In genomic region chr16:55480304-55480703, GRCm38 (mm10) we compare ENCODE assay signal across 9 mouse cellular contexts.
A peak's percentile ranks its signal among the peaks of the same experiment; 100 is the strongest.
DNase-seq lines count a peak whose midpoint lies in the region; ATAC-seq lines count a peak whose summit lies in the region.
"Had no signal": no experiment of that assay in that cellular context is flagged by ENCODE, and none has a peak within 500 bp of the region (broad histone marks: within the 10 kb centered on the region; RNA-seq: fewer than 3 reads in every experiment).

No protein-coding gene starts in this region.

- H3K4me1 ChIP-seq in embryonic facial prominence, embryonic 11.5 days (ENCODE audit: control insufficient read depth, insufficient read depth, low read length): no peaks in the 10 kb centered on the region
- H3K4me1 ChIP-seq in embryonic facial prominence, embryonic 10.5 days: no peaks in the 10 kb centered on the region
- peaks cover 5% of the 10 kb centered on the region; the same call in 1 of the 2 replicates for H3K4me1 ChIP-seq in kidney, embryonic 16.5 days (ENCODE audit: insufficient read depth, low read length)
- no peaks in the 10 kb centered on the region for H3K4me1 ChIP-seq in stomach, embryonic 15.5 days
- H3K4me1 ChIP-seq: heart, embryonic 13.5 days had no signal

- ATAC-seq in embryonic facial prominence, embryonic 11.5 days (replicated peaks; ENCODE audit: insufficient number of reproducible peaks, low FRiP score, low TSS enrichment, low read depth): no peak
- peak; percentile 82 for ATAC-seq in kidney, embryonic 16.5 days (ENCODE audit: low FRiP score, low TSS enrichment)
- ATAC-seq in stomach, embryonic 15.5 days (ENCODE audit: insufficient read depth, low FRiP score, low read depth): peak; percentile 50; the same call in 1 of the 2 replicates

- no peaks in the 10 kb centered on the region for H3K36me3 ChIP-seq in embryonic facial prominence, embryonic 11.5 days (replicated peaks; ENCODE audit: control insufficient read depth, insufficient read depth, low read depth, low read length)
- no peaks in the 10 kb centered on the region for H3K36me3 ChIP-seq in embryonic facial prominence, embryonic 10.5 days (replicated peaks)
- no peaks in the 10 kb centered on the region for H3K36me3 ChIP-seq in kidney, embryonic 16.5 days (ENCODE audit: insufficient read depth, low read length)
- no peaks in the 10 kb centered on the region for H3K36me3 ChIP-seq in stomach, embryonic 15.5 days
- H3K36me3 ChIP-seq: heart, embryonic 13.5 days had no signal

- no peak overlapping the region for H3K9ac ChIP-seq in embryonic facial prominence, embryonic 11.5 days (replicated peaks; ENCODE audit: low read length)
- H3K9ac ChIP-seq in kidney, embryonic 16.5 days (replicated peaks; ENCODE audit: low read length): no peak overlapping the region
- no peak overlapping the region for H3K9ac ChIP-seq in stomach, embryonic 15.5 days
- H3K9ac ChIP-seq: heart, embryonic 13.5 days had no signal

- no peaks in the 10 kb centered on the region for H3K9me3 ChIP-seq in embryonic facial prominence, embryonic 11.5 days (replicated peaks; ENCODE audit: control insufficient read depth, low read length)
- H3K9me3 ChIP-seq in embryonic facial prominence, embryonic 10.5 days: no peaks in the 10 kb centered on the region
- H3K9me3 ChIP-seq in kidney, embryonic 16.5 days (ENCODE audit: low read length): no peaks in the 10 kb centered on the region
- no peaks in the 10 kb centered on the region for H3K9me3 ChIP-seq in stomach, embryonic 15.5 days
- H3K9me3 ChIP-seq: heart, embryonic 13.5 days had no signal

- no peaks in the 10 kb centered on the region for H3K27me3 ChIP-seq in embryonic facial prominence, embryonic 11.5 days (ENCODE audit: control insufficient read depth, insufficient read depth, low read length)
- no peaks in the 10 kb centered on the region for H3K27me3 ChIP-seq in embryonic facial prominence, embryonic 10.5 days (replicated peaks; ENCODE audit: low read depth, poor library complexity, severe bottlenecking)
- 0 out of 2 replicates have a peak, but pooled peaks cover 3% of the 10 kb centered on the region for H3K27me3 ChIP-seq in kidney, embryonic 16.5 days (ENCODE audit: insufficient read depth, low read length)
- H3K27me3 ChIP-seq in stomach, embryonic 15.5 days (replicated peaks): no peaks in the 10 kb centered on the region
- H3K27me3 ChIP-seq: heart, embryonic 13.5 days had no signal

- H3K27ac ChIP-seq in embryonic facial prominence, embryonic 11.5 days (replicated peaks; ENCODE audit: low read depth, low read length): no peak overlapping the region
- H3K27ac ChIP-seq in embryonic facial prominence, embryonic 10.5 days (replicated peaks): no peak overlapping the region
- H3K27ac ChIP-seq in kidney, embryonic 16.5 days (ENCODE audit: low read length): no peak overlapping the region
- no peak overlapping the region for H3K27ac ChIP-seq in stomach, embryonic 15.5 days
- H3K27ac ChIP-seq: heart, embryonic 13.5 days had no signal

- WGBS in embryonic facial prominence, embryonic 11.5 days: 55% methylated on average over 7 of the region's 7 CpGs
- 57% methylated on average over 7 of the region's 7 CpGs for WGBS in embryonic facial prominence, embryonic 10.5 days
- 48% methylated on average over 7 of the region's 7 CpGs for WGBS in kidney, embryonic 16.5 days
- 40% methylated on average over 7 of the region's 7 CpGs for WGBS in stomach, embryonic 15.5 days

- no peak overlapping the region for H3K4me3 ChIP-seq in embryonic facial prominence, embryonic 11.5 days (ENCODE audit: low read depth, low read length)
- no peak overlapping the region for H3K4me3 ChIP-seq in embryonic facial prominence, embryonic 10.5 days
- H3K4me3 ChIP-seq in kidney, embryonic 16.5 days (ENCODE audit: low read length): no peak overlapping the region
- no peak overlapping the region for H3K4me3 ChIP-seq in stomach, embryonic 15.5 days (replicated peaks)
- H3K4me3 ChIP-seq: heart, embryonic 13.5 days had no signal

- no peak overlapping the region for H3K4me2 ChIP-seq in embryonic facial prominence, embryonic 11.5 days (ENCODE audit: low read depth, low read length)
- H3K4me2 ChIP-seq in kidney, embryonic 16.5 days (replicated peaks; ENCODE audit: low read depth, low read length): no peak overlapping the region
- no peak overlapping the region for H3K4me2 ChIP-seq in stomach, embryonic 15.5 days
- H3K4me2 ChIP-seq: heart, embryonic 13.5 days had no signal

- DNase-seq in embryonic facial prominence, embryonic 11.5 days (ENCODE audit: low spot score): peak; percentile 56
- no peak for DNase-seq in embryonic facial prominence, embryonic 10.5 days (ENCODE audit: low spot score)
- peak; percentile 21 for DNase-seq in thymus, postnatal 0 days (ENCODE audit: low spot score)
- DNase-seq in thymus, postnatal 4 days: no peak
- no peak for DNase-seq in layer of hippocampus, adult 11-12 months (ENCODE audit: low spot score)
- no peak for DNase-seq in urinary bladder, adult 18-20 months (ENCODE audit: low spot score in 2 of 2)

Comparison
In these comparisons a context has a peak if more than half of its experiments do, and no peak if none do; other contexts are left out.
1. DNase-seq: peak in embryonic facial prominence, embryonic 11.5 days (single experiment) and thymus, postnatal 0 days (single experiment); none in embryonic facial prominence, embryonic 10.5 days (single experiment), thymus, postnatal 4 days (single experiment), layer of hippocampus, adult 11-12 months (single experiment) and urinary bladder, adult 18-20 months (0 of 2).